Mouse (Mus musculus): ENCODE results near the gene Myo1b.

Myo1b gene

GRCm38 (mm10) chr1:51789269-51789668 lies 126.6 kb downstream of the Myo1b start:
- DNase-seq (ENCODE audit: low read depth, low spot score) = no peak

GRCm38 (mm10) chr1:51782091-51782490 lies 133.8 kb downstream of the Myo1b start:
- DNase-seq (ENCODE audit: low read depth, low spot score) = no peak

GRCm38 (mm10) chr1:51780357-51780756 lies 135.5 kb downstream of the Myo1b start:
- no peak for DNase-seq (ENCODE audit: low read depth, low spot score)

GRCm38 (mm10) chr1:51778241-51778640 lies 137.6 kb downstream of the Myo1b start:
- DNase-seq (ENCODE audit: low read depth, low spot score) = no peak

- no peak for DNase-seq (ENCODE audit: low read depth, low spot score)
These were observed 145.4 kb downstream of the Myo1b start for GRCm38 (mm10) chr1:51770504-51770871.

DNA sequence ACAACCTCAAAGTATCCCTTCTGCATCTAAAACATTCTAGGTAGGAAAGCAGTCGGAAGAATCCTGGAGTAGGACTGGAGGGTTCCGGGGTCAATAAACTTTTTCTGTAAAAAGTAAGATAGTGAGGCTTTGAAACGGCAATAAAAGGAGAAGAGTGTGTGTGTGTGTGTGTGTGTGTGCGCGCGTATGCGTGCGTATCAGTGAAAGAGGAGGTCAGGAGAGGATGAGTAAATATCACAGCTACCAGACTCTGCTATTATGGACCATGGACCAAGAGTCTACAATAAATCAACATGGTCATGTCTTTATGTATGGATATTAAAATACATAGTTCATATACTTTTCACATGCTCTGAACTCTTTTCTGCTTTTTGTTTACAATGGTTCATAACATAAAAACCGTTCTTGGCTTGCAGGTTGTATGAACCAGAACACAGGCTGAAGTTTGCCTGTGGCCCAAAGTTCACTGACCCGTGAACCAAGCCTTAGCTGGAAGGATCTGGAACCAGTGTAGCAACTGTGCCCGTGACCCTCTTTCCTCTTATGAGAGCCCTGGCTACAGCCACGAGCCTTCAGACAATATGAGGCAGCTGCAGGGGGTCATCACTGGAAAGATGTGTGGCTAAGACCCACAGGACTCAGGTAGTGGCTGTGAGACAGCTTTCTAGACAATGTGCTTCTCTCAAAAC lies 145.9 kb downstream of the Myo1b start:
- DNase-seq (ENCODE audit: low read depth, low spot score) = no peak

- DNase-seq (ENCODE audit: low read depth, low spot score) = no peak
These were observed 149.6 kb downstream of the Myo1b start for GRCm38 (mm10) chr1:51766271-51766670.

GRCm38 (mm10) chr1:51765156-51765555 lies 150.7 kb downstream of the Myo1b start:
- no peak for DNase-seq (ENCODE audit: low read depth, low spot score)

- DNase-seq (ENCODE audit: low read depth, low spot score) = no peak
These were observed 156.2 kb downstream of the Myo1b start for GRCm38 (mm10) chr1:51759657-51760056.

- no peak for DNase-seq (ENCODE audit: low read depth, low spot score)
These were observed 157.4 kb downstream of the Myo1b start for GRCm38 (mm10) chr1:51758326-51759109.

DNA sequence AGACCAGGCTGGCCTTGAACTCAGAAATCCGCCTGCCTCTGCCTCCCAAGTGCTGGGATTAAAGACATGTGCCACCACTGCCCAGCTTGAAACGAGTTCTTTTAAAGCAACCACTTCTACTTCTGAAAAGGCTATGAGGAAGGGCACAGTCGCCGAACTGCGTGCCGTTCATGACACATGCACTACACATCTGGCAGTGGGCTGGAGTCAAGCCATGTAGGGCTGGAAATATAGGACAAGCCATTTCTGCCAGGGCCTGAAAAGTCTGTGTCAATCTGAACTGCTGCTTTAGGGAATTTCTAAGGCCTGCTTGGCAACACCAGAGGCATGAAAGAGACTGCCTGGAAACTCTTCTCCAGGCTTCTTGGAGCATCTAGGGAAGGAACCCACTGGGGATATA lies 162.2 kb downstream of the Myo1b start:
- no peak for DNase-seq (ENCODE audit: low read depth, low spot score)

- DNase-seq (ENCODE audit: low read depth, low spot score) = no peak
These were observed 164.9 kb downstream of the Myo1b start for GRCm38 (mm10) chr1:51751006-51751405.

DNA sequence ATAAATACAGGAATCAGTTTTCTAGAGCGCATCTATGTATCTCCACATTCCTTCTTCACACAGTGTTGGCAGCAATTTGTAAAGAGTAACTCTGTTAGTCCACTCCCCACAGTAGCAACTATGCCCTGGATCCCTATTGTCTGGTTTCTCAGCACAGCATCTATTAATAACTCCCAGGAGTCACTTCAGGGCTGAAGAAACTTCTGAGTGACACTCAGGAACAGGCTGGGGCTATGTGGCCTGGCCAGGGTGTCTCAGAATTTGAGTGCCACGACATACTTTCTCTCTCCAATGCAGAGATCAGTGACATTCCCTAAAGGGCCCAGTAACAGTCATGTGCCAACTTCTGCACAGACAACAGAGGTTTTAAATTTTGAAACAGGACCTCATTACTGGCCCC lies 167.6 kb downstream of the Myo1b start:
- DNase-seq (ENCODE audit: low read depth, low spot score) = no peak

DNA sequence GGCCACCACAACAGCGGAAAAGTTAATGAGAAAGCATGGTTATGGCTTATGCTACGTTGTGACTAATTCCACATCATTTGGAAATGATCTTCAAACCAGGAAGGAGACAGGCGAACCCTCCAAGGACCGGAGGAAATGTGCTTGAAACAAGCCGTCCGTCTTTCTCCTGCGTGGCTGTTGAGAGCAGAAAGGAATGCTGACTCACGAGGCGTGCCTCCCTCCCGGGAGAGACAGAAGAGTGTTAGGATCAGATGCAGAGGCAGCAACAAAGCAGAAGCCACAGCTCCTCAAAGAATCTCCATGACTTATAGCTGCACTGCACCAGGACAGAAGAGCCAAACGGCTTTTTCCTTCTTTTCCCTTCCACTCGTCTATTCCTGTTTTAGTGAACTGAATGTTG lies 168.4 kb downstream of the Myo1b start:
- no peak for DNase-seq (ENCODE audit: low read depth, low spot score)

GRCm38 (mm10) chr1:51746711-51747240 lies 169.1 kb downstream of the Myo1b start:
- DNase-seq (ENCODE audit: low read depth, low spot score) = no peak

DNA sequence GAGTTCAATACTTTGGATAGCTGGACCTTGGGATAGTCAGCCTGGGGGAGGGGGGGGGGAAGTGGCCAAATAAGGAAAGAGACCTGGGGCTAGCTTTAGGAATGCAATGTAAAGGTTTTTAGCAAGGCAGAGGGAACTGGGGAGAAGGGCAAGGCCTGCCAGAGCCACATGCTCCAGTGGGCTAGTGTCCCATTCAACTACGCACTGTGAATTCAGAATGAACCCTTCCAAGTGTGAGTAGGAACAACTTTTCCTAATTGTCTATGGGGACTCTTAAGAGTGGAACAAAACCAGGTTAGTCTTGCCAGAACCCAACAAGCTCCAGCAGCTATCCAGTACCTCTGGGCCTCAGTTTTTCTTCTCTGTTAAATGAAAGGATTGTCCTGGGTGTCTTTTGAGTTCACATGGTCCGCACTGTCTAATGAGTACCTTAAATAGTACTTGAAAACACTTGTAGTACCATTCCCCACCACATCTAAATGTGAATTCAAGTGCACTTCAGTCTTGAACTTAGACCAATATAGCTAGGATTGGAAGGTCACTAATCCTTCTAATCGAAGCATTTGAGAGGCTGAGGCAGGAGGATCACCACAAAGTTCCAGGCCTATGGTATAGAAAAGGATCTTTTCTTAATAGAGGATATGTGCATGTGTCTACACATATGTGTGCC lies 172.0 kb downstream of the Myo1b start:
- no peak for DNase-seq (ENCODE audit: low read depth, low spot score)

DNA sequence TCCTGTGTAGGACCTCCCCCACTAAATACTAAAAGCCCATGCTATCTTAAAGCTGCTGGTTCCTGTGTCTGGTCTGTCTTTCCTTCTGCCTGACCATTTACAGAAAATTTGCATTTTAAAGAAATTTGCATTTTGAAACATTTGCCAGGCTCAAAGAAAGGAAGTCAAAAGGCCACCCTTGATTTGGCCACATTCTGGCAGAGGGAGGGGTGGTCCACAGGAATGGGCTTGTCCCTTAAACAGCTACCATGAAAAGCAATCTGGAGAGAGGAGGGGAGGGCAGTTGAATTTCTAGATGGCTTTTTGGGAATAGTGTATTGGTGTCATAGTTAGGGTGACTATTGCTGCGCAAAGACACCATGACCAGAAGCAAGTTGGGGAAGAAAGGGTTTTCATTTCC lies 173.3 kb downstream of the Myo1b start:
- DNase-seq (ENCODE audit: low read depth, low spot score) = no peak

DNA sequence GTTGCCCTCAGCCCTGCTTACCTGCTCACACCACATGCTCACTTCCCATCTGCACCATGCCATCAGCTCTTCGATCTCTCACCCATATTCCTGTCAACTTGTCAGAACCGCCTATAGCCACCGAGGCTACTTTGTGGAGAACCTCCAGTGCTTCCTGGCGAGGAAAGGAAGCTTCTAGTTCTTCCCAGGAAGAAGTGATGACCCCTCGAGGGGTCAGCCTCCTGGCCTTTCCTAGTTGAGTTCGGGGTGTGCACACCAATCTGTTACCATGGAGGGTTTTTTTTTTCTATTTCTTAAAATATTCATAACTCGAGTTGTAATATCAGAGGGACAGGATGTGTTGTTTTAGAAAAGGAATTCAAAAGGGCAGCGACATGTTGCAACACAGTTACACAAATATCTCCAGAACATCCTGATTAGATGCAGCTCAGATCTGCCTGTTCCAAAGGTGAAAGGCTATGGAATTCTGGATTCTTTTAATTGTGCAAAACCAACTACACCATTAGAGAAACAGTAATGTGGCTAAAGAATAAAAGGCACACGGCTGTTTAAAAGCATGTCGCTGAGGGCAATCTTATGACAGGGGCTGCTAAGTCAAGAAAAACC lies 175.1 kb downstream of the Myo1b start:
- DNase-seq (ENCODE audit: low read depth, low spot score) = no peak

DNA sequence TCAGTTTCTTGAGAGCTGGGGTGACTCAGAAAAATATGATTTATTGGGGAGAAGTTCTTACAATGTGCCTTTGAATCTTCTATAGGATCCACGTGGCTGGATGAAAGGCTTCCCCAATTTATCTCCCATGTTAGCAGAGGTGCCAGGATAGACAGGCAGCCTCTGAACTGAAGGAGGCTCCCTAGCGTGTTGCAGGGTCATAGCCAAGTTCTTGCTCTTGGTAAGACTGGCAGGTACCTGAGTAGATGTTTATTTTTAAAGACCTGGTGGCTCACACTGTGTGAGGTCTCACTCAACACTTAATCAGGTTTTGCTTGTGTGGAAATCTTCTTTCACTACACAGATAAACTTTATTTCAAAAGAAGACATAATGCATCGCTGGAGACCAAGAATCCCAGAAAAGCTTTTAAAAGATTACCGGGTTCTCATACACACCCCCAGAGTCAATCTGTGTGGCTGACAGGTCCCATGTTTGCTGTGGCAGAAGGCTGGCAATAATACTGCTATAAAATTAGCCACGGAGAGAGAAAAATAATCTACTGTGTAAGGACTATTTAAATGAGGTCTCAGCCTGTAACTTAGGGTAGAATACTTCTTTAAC lies 176.5 kb downstream of the Myo1b start:
- DNase-seq (ENCODE audit: low read depth, low spot score) = no peak

DNA sequence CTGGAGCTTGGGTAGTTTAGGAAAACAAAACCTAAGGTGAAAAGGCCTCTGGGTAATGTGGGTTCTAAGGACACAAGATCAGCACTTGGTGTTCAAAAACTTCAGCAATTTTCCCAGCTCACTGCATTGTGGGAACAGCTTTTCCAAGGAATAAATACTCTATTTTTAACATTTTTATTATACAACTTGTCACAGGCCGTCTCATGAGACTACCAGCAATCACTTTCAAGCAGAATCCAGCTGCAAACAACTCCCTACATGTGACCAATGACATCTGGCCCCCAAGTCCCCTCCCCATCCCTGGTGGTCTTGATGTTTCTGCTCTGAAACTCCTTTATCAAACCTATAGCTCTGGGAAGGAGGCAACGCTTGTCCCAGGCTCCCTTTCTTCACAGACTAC lies 179.0 kb downstream of the Myo1b start:
- no peak for DNase-seq (ENCODE audit: low read depth, low spot score)

GRCm38 (mm10) chr1:51734721-51735120 lies 181.2 kb downstream of the Myo1b start:
- no peak for DNase-seq (ENCODE audit: low read depth, low spot score)

DNA sequence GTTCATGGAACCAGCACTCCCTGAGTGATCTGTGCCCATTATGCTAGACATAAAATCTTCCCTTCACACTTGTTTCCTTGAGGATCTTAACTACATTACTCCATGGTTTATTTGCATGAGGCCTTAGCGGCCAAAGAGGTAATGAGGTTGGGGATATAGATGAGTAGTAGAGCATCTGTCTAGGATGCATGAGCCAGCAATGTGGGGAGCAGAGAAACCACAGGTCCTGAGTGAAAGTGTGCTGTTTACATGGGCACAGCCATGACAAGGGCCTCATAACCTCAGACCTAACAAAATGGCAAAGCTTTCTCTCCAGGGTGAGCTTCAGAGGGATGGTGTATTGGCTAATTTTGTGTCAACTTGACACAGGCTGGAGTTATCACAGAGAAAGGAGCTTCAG lies 186.5 kb downstream of the Myo1b start:
- DNase-seq (ENCODE audit: low read depth, low spot score) = no peak

Measured in CD4-positive, CD25-positive, alpha-beta regulatory T cell, adult 2 months (primary cell).